Mouse (Mus musculus) small intestine, adult 10 weeks (tissue): ENCODE measurements around the gene Rgr. TPM values are rescaled to one million over a fixed set of nuclear protein-coding genes. Genes with fewer than 3 reads are reported as not detected.

Experiments
- polyA plus RNA-seq: library from polyadenylated mRNA; stranded (reverse); fragments of 350-450 nt; fragmentation: Illumina TruSeq; extraction: RNeasy Lipid Tissue Mini Kit (QIAGEN cat#74804); gene quantifications from one replicate; pipeline ENCODE4 v1.2.3, GENCODE M21; 2014; ENCODE audit warnings: low replicate concordance

Rgr gene
- polyA plus RNA-seq: not detected

GRCm38 (mm10) chr14:37048914-37049410 lies at the start of gene Rgr:
Rgr (minus strand) TSS chr14:37048964.

GRCm38 (mm10) chr14:37097956-37098530 lies 49.3 kb upstream of the Rgr start, which contains the start of gene Cdhr1:
Cdhr1 (minus strand) TSS chr14:37098347.

DNA sequence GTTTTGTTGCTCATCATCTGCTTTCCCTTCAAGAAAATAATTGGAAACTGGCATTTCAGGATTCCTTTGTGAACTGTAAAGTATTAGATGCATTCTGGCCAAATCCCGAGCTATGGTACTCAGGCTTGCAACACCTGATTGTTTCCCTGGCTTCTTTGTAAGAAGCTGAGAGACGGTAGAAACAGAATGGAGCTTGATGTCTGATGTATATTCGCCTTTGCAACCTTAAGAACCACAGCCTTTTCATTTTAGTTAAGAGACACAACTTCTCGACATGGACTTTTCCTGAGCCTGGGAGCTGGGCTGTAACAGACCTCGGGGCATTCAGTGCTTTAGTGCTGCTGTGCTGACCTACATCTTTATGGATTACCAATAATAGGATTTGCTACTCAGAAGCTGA lies 18.9 kb upstream of the Rgr start, which contains the start of gene Lrit2:
Lrit2 (plus strand) TSS at position 301 of the 400 bp plus-strand sequence.

Other genes starting within 250 kb of the Rgr start
- gene Ccser2, start 80.2 kb downstream of the Rgr start, polyA plus RNA-seq: 84.9 TPM
- not detected for gene Lrit1, start 5.9 kb upstream of the Rgr start, polyA plus RNA-seq
- not detected for gene Lrit2, start 19.0 kb upstream of the Rgr start, polyA plus RNA-seq
- 0.07 TPM for gene Cdhr1, start 49.4 kb upstream of the Rgr start, polyA plus RNA-seq
- not detected for gene 2610528A11Rik, start 65.1 kb upstream of the Rgr start, polyA plus RNA-seq
- 485 TPM for gene Ghitm, start 86.3 kb upstream of the Rgr start, polyA plus RNA-seq